Mouse (Mus musculus): ENCODE results near the gene Ilkap. TPM values are rescaled to one million over a fixed set of nuclear protein-coding genes. Genes with fewer than 3 reads are reported as not detected.
A peak's percentile ranks its signal among the peaks of the same experiment; 100 is the strongest.

Ilkap gene
- total and polyA plus RNA-seq, 2 experiments: 32.0 to 50.3 TPM

DNA sequence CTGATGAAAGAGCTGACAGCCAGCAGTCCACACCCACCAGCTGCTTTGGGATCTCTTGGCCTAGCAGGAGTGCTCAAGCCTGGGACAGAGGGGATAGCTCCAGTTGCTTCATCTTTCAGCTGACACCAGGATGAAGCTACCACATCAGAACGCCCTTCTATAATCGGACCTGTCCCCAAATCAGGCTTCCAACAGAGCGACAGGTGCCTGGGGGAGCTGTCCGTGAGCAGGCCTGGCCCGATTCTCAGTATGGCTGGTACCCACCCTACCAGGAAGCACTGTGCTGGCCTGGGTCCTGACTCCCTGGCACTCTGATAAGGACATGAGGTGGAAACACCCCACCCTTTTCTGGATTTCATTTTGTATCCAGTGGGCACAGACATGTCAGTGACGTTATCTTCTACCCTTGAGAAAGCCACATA lies 25.2 kb downstream of the Ilkap start:
- no peak overlapping the region for H3K27ac ChIP-seq (replicated peaks; ENCODE audit: insufficient read depth, low read depth, low read length)
- H3K4me3 ChIP-seq (ENCODE audit: insufficient read depth, low read depth, low read length): no peak overlapping the region
- no peaks in the 10 kb centered on the region for H3K4me1 ChIP-seq (ENCODE audit: control insufficient read depth, insufficient read depth, low read length)
- H3K27me3 ChIP-seq (ENCODE audit: control insufficient read depth, insufficient read depth, low read length): no peaks in the 10 kb centered on the region
- WGBS: 91% methylated on average over 6 of the region's 6 CpGs
- DNase-seq (ENCODE audit: extremely low read depth, low read depth, low spot score): no peak
- H3K79me2 ChIP-seq (ENCODE audit: control insufficient read depth, insufficient read depth, low read length): no peaks in the 10 kb centered on the region
- no peak overlapping the region for H3K9ac ChIP-seq (ENCODE audit: low read depth, low read length)
- TF ChIP-seq POLR2A (IDR thresholded peaks at IDR 0.05; ENCODE audit: extremely low read depth, insufficient read depth, low read length) (no peak), CTCF (IDR thresholded peaks at IDR 0.05; ENCODE audit: low read depth, low read length) (no peak)
- peaks cover 48% of the 10 kb centered on the region for H3K36me3 ChIP-seq (ENCODE audit: control insufficient read depth, insufficient read depth, low read length)

DNA sequence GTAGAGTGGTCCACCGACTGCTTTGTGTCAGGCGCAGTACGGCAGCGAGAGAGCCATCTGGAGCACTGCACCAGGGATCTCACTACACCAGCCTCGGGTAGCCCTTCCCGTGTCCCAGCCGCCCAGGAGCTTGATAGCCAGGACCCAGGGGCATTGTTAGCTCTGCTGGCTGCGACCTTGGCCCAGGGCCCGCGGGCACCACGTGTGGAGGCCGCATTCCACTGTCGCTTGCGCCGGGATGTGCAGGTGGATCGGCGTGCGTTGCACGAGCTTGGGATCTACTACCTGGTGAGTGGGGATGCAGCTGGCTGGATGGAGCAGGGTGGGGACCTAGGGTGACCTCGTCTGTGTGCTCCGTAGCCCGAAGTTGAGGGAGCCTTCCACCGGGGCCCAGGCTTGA lies 28.6 kb downstream of the Ilkap start:
- Histone ChIP-seq H3K9ac (ENCODE audit: low read depth, low read length) (no peak overlapping the region), H3K36me3 (ENCODE audit: control insufficient read depth, insufficient read depth, low read length) (peaks cover 17% of the 10 kb centered on the region), H3K4me3 (ENCODE audit: insufficient read depth, low read depth, low read length) (no peak overlapping the region), H3K27ac (replicated peaks; ENCODE audit: insufficient read depth, low read depth, low read length) (no peak overlapping the region), H3K4me1 (ENCODE audit: control insufficient read depth, insufficient read depth, low read length) (peaks cover 3% of the 10 kb centered on the region; the same call in 1 of the 2 replicates), H3K79me2 (ENCODE audit: control insufficient read depth, insufficient read depth, low read length) (no peaks in the 10 kb centered on the region), H3K27me3 (ENCODE audit: control insufficient read depth, insufficient read depth, low read length) (0 out of 2 replicates have a peak, but pooled peaks cover 2% of the 10 kb centered on the region)
- no peak for DNase-seq (ENCODE audit: extremely low read depth, low read depth, low spot score)
- no peak for TF ChIP-seq POLR2A (IDR thresholded peaks at IDR 0.05; ENCODE audit: extremely low read depth, insufficient read depth, low read length)
- TF ChIP-seq CTCF (IDR thresholded peaks at IDR 0.05; ENCODE audit: low read depth, low read length): no peak
- 70% methylated on average over 23 of the region's 23 CpGs for WGBS

DNA sequence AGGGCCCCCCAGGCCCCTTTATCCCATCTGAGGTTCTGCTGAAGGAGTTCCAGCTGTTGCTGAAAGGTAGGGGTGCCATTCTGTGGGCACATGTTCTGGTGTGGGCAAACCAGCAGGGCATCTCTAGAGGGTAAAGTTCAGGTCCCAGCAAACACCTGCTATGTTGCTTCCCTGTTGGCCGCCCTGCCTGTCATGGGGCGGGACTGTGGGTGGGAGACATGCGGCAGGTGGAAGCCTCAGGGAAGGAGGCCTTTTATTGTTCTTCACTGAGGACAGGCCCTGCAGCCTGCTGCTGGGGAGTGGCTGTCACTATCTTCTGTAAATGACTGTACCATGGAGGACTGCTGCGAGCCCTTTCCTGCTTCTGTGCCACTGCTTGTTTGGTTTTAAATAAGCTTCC lies 29.2 kb downstream of the Ilkap start:
- DNase-seq (ENCODE audit: extremely low read depth, low read depth, low spot score): no peak
- H3K4me1 ChIP-seq (ENCODE audit: control insufficient read depth, insufficient read depth, low read length): peaks cover 3% of the 10 kb centered on the region; the same call in 1 of the 2 replicates

DNA sequence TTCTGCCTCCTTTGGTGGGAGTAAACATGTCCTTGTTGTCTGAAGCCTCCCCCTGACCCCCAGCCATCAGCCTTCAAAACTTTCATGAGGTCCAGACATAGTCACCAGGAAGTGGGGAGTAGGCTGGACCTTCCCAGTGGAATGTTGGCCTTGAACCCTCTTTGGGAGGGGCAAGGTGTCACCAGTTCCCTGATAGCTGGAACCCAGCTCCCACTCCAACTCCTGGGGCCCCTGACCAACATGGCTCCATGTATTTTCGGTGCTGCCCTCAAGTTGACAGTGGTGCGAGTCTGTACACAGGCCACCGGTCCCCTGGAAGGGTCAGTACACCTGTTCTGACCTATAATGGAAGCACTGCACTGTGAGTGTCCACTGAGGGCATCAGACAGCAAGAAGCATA lies 31.3 kb downstream of the Ilkap start:
- 0 out of 2 replicates have a peak, but pooled peaks cover 2% of the 10 kb centered on the region for H3K27me3 ChIP-seq (ENCODE audit: control insufficient read depth, insufficient read depth, low read length)
- H3K9ac ChIP-seq (ENCODE audit: low read depth, low read length): no peak overlapping the region
- H3K4me3 ChIP-seq (ENCODE audit: insufficient read depth, low read depth, low read length): no peak overlapping the region
- H3K27ac ChIP-seq (replicated peaks; ENCODE audit: insufficient read depth, low read depth, low read length): no peak overlapping the region
- TF ChIP-seq POLR2A (IDR thresholded peaks at IDR 0.05; ENCODE audit: extremely low read depth, insufficient read depth, low read length): no peak
- no peak for TF ChIP-seq CTCF (IDR thresholded peaks at IDR 0.05; ENCODE audit: low read depth, low read length)
- DNase-seq (ENCODE audit: extremely low read depth, low read depth, low spot score): no peak
- no peaks in the 10 kb centered on the region for H3K79me2 ChIP-seq (ENCODE audit: control insufficient read depth, insufficient read depth, low read length)
- peaks cover 3% of the 10 kb centered on the region; the same call in 1 of the 2 replicates for H3K4me1 ChIP-seq (ENCODE audit: control insufficient read depth, insufficient read depth, low read length)
- no peaks in the 10 kb centered on the region; the same call in 1 of the 2 replicates for H3K36me3 ChIP-seq (ENCODE audit: control insufficient read depth, insufficient read depth, low read length)
- WGBS: 99% methylated on average over 3 of the region's 3 CpGs

More for the DNA sequence above, 29.2 kb downstream of the Ilkap start:
- no peaks in the 10 kb centered on the region for H3K79me2 ChIP-seq (ENCODE audit: control insufficient read depth, insufficient read depth, low read length)
- H3K9ac ChIP-seq (ENCODE audit: low read depth, low read length): no peak overlapping the region
- whole genome bisulfite sequencing: 54% methylated on average over 4 of the region's 4 CpGs
- no peak for TF ChIP-seq CTCF (IDR thresholded peaks at IDR 0.05; ENCODE audit: low read depth, low read length)
- TF ChIP-seq POLR2A (IDR thresholded peaks at IDR 0.05; ENCODE audit: extremely low read depth, insufficient read depth, low read length): no peak
- no peak overlapping the region for H3K4me3 ChIP-seq (ENCODE audit: insufficient read depth, low read depth, low read length)
- no peak overlapping the region for H3K27ac ChIP-seq (replicated peaks; ENCODE audit: insufficient read depth, low read depth, low read length)
- H3K27me3 ChIP-seq (ENCODE audit: control insufficient read depth, insufficient read depth, low read length): 0 out of 2 replicates have a peak, but pooled peaks cover 2% of the 10 kb centered on the region
- H3K36me3 ChIP-seq (ENCODE audit: control insufficient read depth, insufficient read depth, low read length): peaks cover 11% of the 10 kb centered on the region

DNA sequence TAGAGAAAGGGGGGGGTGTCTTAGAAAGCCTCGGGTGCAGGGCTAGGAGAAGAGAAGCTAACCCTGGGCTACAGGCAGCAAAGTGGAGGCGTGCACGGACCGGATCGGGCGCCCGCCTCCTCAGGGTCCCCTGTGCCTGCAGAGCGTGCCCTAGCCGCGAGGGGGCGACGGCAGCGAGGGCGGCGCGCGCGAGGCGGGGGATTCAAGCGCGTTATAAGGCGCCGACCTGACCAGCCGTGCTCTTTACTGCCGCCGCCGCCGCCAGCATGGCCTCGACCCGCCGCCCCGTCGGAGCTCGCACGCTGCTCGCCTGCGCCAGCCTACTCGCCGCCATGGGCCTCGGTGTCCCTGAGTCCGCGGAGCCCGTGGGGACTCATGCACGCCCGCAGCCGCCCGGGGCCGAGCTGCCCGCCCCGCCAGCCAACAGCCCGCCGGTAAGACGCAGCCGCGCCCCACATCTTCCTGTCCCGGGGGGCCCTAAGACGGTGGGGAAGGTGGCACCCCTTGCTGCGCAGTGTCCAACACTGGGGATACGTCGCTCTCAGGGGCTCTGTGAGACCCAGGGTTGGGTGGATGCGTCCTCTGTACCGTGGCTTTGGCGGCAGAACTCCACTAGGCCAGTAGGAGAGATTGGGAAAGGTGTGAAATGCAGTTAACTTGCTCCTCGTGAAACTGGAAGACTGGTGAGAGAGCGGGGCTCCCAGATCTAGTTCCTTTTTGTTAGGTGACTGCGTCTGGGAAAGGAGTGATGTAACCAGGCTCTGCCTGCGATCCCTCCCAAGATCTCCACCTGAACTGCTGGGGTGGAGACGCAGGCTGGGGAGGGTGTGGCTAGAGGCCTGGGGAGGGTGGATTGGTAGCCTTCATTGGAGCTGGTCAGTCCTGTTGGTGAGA lies 32.2 kb downstream of the Ilkap start, which contains the start of gene Erfe:
TSS of gene Erfe (plus strand) at position 216 of the 894 bp plus-strand sequence.
- Histone ChIP-seq H3K36me3 (ENCODE audit: control insufficient read depth, insufficient read depth, low read length) (no peaks in the 10 kb centered on the region), H3K4me1 (ENCODE audit: control insufficient read depth, insufficient read depth, low read length) (peaks cover 3% of the 10 kb centered on the region; the same call in 1 of the 2 replicates), H3K27me3 (ENCODE audit: control insufficient read depth, insufficient read depth, low read length) (0 out of 2 replicates have a peak, but pooled peaks cover 2% of the 10 kb centered on the region), H3K79me2 (ENCODE audit: control insufficient read depth, insufficient read depth, low read length) (no peaks in the 10 kb centered on the region), H3K27ac (replicated peaks; ENCODE audit: insufficient read depth, low read depth, low read length) (no peak within 1 kb of the TSS), H3K4me3 (ENCODE audit: insufficient read depth, low read depth, low read length) (peak within 1 kb of the TSS; percentile 30), H3K9ac (ENCODE audit: low read depth, low read length) (peak within 1 kb of the TSS; percentile 33)
- TF ChIP-seq POLR2A (IDR thresholded peaks at IDR 0.05; ENCODE audit: extremely low read depth, insufficient read depth, low read length): no peak
- peak; percentile 81 for TF ChIP-seq CTCF (IDR thresholded peaks at IDR 0.05; ENCODE audit: low read depth, low read length)
- 4% methylated on average over 65 of the region's 68 CpGs for WGBS
- no peak for DNase-seq (ENCODE audit: extremely low read depth, low read depth, low spot score)
